Mouse (Mus musculus) macrophage (primary cell): ENCODE data around the gene Tac2. TPM values are rescaled to one million over a fixed set of nuclear protein-coding genes. Genes with fewer than 3 reads are reported as not detected.
"Not testable (repeated sequence)": the region's sequence is repeated elsewhere in the genome, so short reads cannot be mapped to it uniquely, and the experiment has no call there.

ENCODE experiments used
- H3K27ac ChIP-seq: fragments of 350-480 bp; formaldehyde crosslinking; 2 replicates; pipeline ENCODE4 v1.9.0; 2021
- H3K36me3 ChIP-seq: fragments of 350-480 bp; formaldehyde crosslinking; 2 replicates; pipeline ENCODE4 v1.9.0; 2021; ENCODE audit errors: inconsistent target
- H3K4me3 ChIP-seq: fragments of 350-480 bp; formaldehyde crosslinking; 2 replicates; pipeline ENCODE4 v1.9.0; 2021; ENCODE audit errors: inconsistent target
- H3K79me2 ChIP-seq: fragments of 350-480 bp; formaldehyde crosslinking; 2 replicates; pipeline ENCODE4 v1.9.0; 2021; ENCODE audit errors: inconsistent target
- WGBS: methylation state at CpG from one replicate; pipeline ENCODE4 v1.1.7; 2026; ENCODE audit warnings: inconsistent platforms; ENCODE audit not compliant: missing documents; 5-methylcytosine and 5-hydroxymethylcytosine counted together
- polyA plus RNA-seq: library from polyadenylated mRNA; stranded (reverse); fragments of 250-400 nt; gene quantifications from 3 replicates; pipeline ENCODE4 v1.2.4, GENCODE M21; 2018; ENCODE audit warnings: inconsistent platforms

Gene Tac2
- polyA plus RNA-seq, 1 experiment from 2014 or later = not detected

GRCm38 (mm10) chr10:127759181-127760110 is 35.2 kb downstream of the Tac2 start, which contains the start of the genes Rdh1 and Rdh16f1:
TSS of gene Rdh1 (plus strand) at chr10:127759721.
TSS of gene Rdh16f1 (plus strand) at chr10:127759787.
- Histone ChIP-seq H3K79me2 (no peaks in the 10 kb centered on the region), H3K36me3 (no peaks in the 10 kb centered on the region), H3K27ac (no peak within 1 kb of the TSS), H3K4me3 (no peak within 1 kb of the TSS)
- 81% methylated on average over 8 of the region's 9 CpGs for WGBS

DNA sequence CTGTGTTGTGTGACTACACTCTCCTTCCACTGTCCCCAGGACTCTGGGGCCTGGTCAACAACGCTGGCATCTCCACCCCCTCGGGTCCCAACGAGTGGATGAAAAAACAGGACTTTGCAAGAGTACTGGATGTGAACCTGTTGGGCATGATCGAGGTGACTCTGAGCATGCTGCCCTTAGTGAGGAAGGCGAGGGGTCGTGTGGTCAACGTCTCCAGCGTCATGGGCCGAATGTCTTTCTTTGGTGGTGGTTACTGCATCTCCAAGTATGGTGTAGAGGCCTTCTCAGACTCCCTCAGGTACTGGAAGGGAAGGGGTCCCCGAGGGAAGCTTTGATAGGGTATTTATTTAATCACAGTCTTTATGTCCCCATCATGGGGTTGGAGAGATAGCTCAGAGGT is 38.6 kb downstream of the Tac2 start:
- 93% methylated on average over 10 of the region's 10 CpGs for WGBS
- not testable (repeated sequence) for H3K27ac ChIP-seq, H3K4me3 ChIP-seq, H3K79me2 ChIP-seq, H3K36me3 ChIP-seq

- H3K36me3 ChIP-seq = no peaks in the 10 kb centered on the region
- H3K27ac ChIP-seq = no peak overlapping the region
- WGBS = 83% methylated on average over 12 of the region's 12 CpGs
- H3K4me3 ChIP-seq = no peak overlapping the region
- no peaks in the 10 kb centered on the region for H3K79me2 ChIP-seq
Observed at GRCm38 (mm10) chr10:127763914-127764680, 39.8 kb downstream of the Tac2 start.

- H3K27ac ChIP-seq = no peak overlapping the region
- no peak overlapping the region for H3K4me3 ChIP-seq
- H3K36me3 ChIP-seq = no peaks in the 10 kb centered on the region
- 80% methylated on average over 1 of the region's 1 CpGs for WGBS
- no peaks in the 10 kb centered on the region for H3K79me2 ChIP-seq
Observed at GRCm38 (mm10) chr10:127766564-127766963, 42.3 kb downstream of the Tac2 start.

GRCm38 (mm10) chr10:127776011-127776410 is 51.7 kb downstream of the Tac2 start, which contains the start of gene Rdh9:
TSS of gene Rdh9 (plus strand) at chr10:127776386.
- WGBS = 75% methylated on average over 2 of the region's 2 CpGs
- H3K27ac ChIP-seq = no peak within 1 kb of the TSS
- no peaks in the 10 kb centered on the region for H3K36me3 ChIP-seq
- H3K79me2 ChIP-seq = no peaks in the 10 kb centered on the region
- no peak within 1 kb of the TSS for H3K4me3 ChIP-seq

Other genes with a start within 250 kb of the Tac2 start
- gene Stac3, start 222.8 kb upstream of the Tac2 start, polyA plus RNA-seq = 0.09 to 0.59 TPM in 2 of 3 replicates, not detected in the other
- not detected in 3 replicates for gene Ndufa4l2, start 209.5 kb upstream of the Tac2 start, polyA plus RNA-seq
- gene Shmt2, start 202.0 kb upstream of the Tac2 start, polyA plus RNA-seq = 14.8 to 30.5 TPM (median 16.0 TPM) in 3 replicates
- not detected in 3 replicates for gene Nxph4, start 189.9 kb upstream of the Tac2 start, polyA plus RNA-seq
- 315 to 785 TPM (median 440 TPM) in 3 replicates for gene Lrp1, start 103.3 kb upstream of the Tac2 start, polyA plus RNA-seq
- 122 to 141 TPM (median 128 TPM) in 3 replicates for gene Stat6, start 81.5 kb upstream of the Tac2 start, polyA plus RNA-seq
- 2.7 to 5.4 TPM (median 4.6 TPM) in 3 replicates for gene Nemp1, start 57.6 kb upstream of the Tac2 start, polyA plus RNA-seq
- 28.7 to 37.7 TPM (median 31.1 TPM) in 3 replicates for gene Nab2, start 55.9 kb upstream of the Tac2 start, polyA plus RNA-seq
- gene Myo1a, start 19.3 kb upstream of the Tac2 start, polyA plus RNA-seq = 0.11 TPM in 1 of 3 replicates, not detected in the others
- gene Zbtb39, start 15.1 kb downstream of the Tac2 start, polyA plus RNA-seq = 3.1 to 3.8 TPM (median 3.4 TPM) in 3 replicates
- 0.03 TPM in 1 of 3 replicates, not detected in the others for gene Gpr182, start 27.3 kb downstream of the Tac2 start, polyA plus RNA-seq
- gene Rdh1, start 35.2 kb downstream of the Tac2 start, polyA plus RNA-seq = 0.03 TPM in 1 of 3 replicates, not detected in the others
- not detected in 3 replicates for gene Rdh16f1, start 35.3 kb downstream of the Tac2 start, polyA plus RNA-seq
- gene Rdh9, start 51.9 kb downstream of the Tac2 start, polyA plus RNA-seq = 0.13 to 0.16 TPM in 2 of 3 replicates, not detected in the other
- gene Rdh16, start 76.7 kb downstream of the Tac2 start, polyA plus RNA-seq = not detected in 3 replicates
- not detected in 3 replicates for gene Rdh19, start 125.5 kb downstream of the Tac2 start, polyA plus RNA-seq
- not detected in 3 replicates for gene Rdh16f2, start 142.0 kb downstream of the Tac2 start, polyA plus RNA-seq
- gene Rdh7, start 164.3 kb downstream of the Tac2 start, polyA plus RNA-seq = not detected in 3 replicates
- not detected in 3 replicates for gene Sdr9c7, start 174.0 kb downstream of the Tac2 start, polyA plus RNA-seq